Mouse (Mus musculus) lung, embryonic 14.5 days (tissue): Measurements from ENCODE around the gene Tmem107. TPM values are rescaled to one million over a fixed set of nuclear protein-coding genes. Genes with fewer than 3 reads are reported as not detected.

Experiments
- ATAC-seq: fragments of 200-750 bp; cut with Nextera tagmentation; 2 replicates; pipeline ENCODE4 v1.8.0; 2017; ENCODE audit warnings: mild to moderate bottlenecking, moderate TSS enrichment, moderate library complexity; ENCODE audit not compliant: insufficient read depth
- DNase-seq: peaks from one replicate; pipeline ENCODE4 v3.0.0-alpha.2; 2015
- H3K27ac ChIP-seq: fragments of 300-500 bp; sonication (generic); 2 replicates; pipeline ENCODE4 v1.5.1; 2014; ENCODE audit warnings: low read depth, mild to moderate bottlenecking, moderate library complexity
- H3K27me3 ChIP-seq: fragments of 300-500 bp; sonication (generic); 2 replicates; pipeline ENCODE4 v1.6.1; 2014; ENCODE audit warnings: low read length, control low read depth; ENCODE audit not compliant: insufficient read depth
- H3K36me3 ChIP-seq: fragments of 300-500 bp; sonication (generic); 2 replicates; pipeline ENCODE4 v1.6.1; 2014; ENCODE audit warnings: control low read depth; ENCODE audit not compliant: insufficient read depth
- H3K4me1 ChIP-seq: fragments of 300-500 bp; sonication (generic); 2 replicates; pipeline ENCODE4 v1.6.1; 2014; ENCODE audit warnings: antibody characterized with exemption, control low read depth; ENCODE audit not compliant: insufficient read depth
- H3K4me2 ChIP-seq: fragments of 300-500 bp; sonication (generic); 2 replicates; pipeline ENCODE4 v1.6.1; 2014; ENCODE audit warnings: mild to moderate bottlenecking
- H3K4me3 ChIP-seq: fragments of 300-500 bp; sonication (generic); 2 replicates; pipeline ENCODE4 v1.5.1; 2014; ENCODE audit warnings: low read depth, low read length
- H3K9ac ChIP-seq: fragments of 300-500 bp; sonication (generic); 2 replicates; pipeline ENCODE4 v1.6.1; 2014
- H3K9me3 ChIP-seq: fragments of 300-500 bp; sonication (generic); 2 replicates; pipeline ENCODE4 v1.6.1; 2016; ENCODE audit warnings: low read depth, low read length, control low read depth
- CTCF ChIP-seq: IDR thresholded peaks from 2 replicates; pipeline ENCODE4 v1.5.1; 2016; ENCODE audit warnings: antibody characterized with exemption, low read depth
- WGBS: fragments of 180-500 bp; shearing (Covaris S2); extraction: QIAGEN DNeasy Blood & Tissue Kit; methylation state at CpG from one replicate; pipeline ENCODE4 v1.1.7; 2014; 5-methylcytosine and 5-hydroxymethylcytosine counted together
- polyA plus RNA-seq: library from polyadenylated mRNA; unstranded; fragments of >200 nt; fragmentation: Nextera tagmentation; extraction: Ambion mirVana; gene quantifications from 2 replicates; pipeline ENCODE4 v1.2.1, GENCODE M21; 2014

Tmem107 gene
- polyA plus RNA-seq, 1 experiment from 2014 or later = 51.0 TPM

DNA sequence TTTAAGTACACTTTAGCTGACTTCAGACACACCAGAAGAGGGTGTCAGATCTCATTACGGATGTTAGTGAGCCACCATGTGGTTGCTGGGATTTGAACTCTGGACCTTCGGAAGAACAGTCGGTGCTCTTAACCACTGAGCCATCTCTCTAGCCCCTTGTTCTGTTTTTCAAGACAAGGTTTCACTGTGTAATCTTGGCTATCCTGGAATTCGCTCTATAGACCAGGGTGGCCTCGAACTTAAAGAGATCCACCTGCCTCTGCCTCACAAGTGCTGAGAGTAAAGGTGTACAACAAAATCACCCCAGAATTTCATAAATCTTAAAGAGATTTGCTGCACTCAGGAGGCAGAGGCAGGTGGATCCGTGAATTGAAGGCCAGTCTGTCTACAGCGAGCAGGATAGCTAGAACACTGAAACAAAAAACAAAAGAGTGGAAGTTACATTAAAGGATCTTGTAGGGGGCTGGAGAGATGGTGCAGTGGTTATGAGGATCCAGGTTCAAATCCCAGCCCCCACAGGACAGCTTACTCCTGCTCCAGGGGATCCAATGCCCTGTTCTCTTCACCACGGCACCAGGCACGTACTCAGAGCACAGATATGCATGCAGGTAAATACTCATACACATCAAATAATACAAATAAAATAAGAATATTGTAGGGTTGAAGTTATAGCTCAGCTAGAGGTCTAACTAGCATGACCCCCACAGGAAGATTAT lies 5.3 kb downstream of the Tmem107 start:
- WGBS = 58% methylated on average over 8 of the region's 9 CpGs
- Histone ChIP-seq H3K36me3 (no peaks in the 10 kb centered on the region), H3K4me3 (no peak overlapping the region), H3K27ac (no peak overlapping the region), H3K27me3 (no peaks in the 10 kb centered on the region), H3K4me1 (peaks cover 7% of the 10 kb centered on the region; the same call in 1 of the 2 replicates), H3K9ac (no peak overlapping the region), H3K4me2 (no peak overlapping the region), H3K9me3 (no peaks in the 10 kb centered on the region)
- ATAC-seq (no peak), DNase-seq (peak; percentile 24)
- no peak for TF ChIP-seq CTCF

DNA sequence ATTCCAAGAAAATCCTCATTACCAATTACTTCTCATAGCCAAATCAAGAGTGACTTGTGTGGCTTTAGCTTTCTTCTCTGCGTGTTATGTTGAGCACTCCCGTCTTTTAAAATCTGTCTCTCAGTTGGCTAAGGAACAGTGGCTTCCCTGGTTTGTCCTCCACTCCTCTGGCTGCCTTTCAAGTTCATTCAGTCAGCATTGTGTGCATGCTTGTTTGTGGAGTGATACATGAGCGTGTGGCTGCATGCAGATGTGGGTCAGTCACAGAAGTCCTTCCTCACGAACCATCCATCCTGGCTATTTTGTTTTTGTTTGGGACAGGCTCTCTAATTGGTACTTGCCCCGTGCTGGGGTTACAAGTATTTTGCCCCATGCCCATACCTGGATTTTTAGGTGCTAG lies 6.0 kb downstream of the Tmem107 start:
- Histone ChIP-seq H3K4me2 (no peak overlapping the region), H3K9ac (no peak overlapping the region), H3K27me3 (no peaks in the 10 kb centered on the region), H3K4me1 (peaks cover 2% of the 10 kb centered on the region; the same call in 1 of the 2 replicates), H3K27ac (no peak overlapping the region), H3K9me3 (no peaks in the 10 kb centered on the region), H3K36me3 (no peaks in the 10 kb centered on the region), H3K4me3 (no peak overlapping the region)
- no peak for TF ChIP-seq CTCF
- ATAC-seq (no peak), DNase-seq (no peak)
- 60% methylated on average over 5 of the region's 5 CpGs for WGBS

- Histone ChIP-seq H3K27me3 (no peaks in the 10 kb centered on the region), H3K4me3 (no peak overlapping the region), H3K4me1 (no peaks in the 10 kb centered on the region), H3K36me3 (no peaks in the 10 kb centered on the region), H3K27ac (no peak overlapping the region), H3K9me3 (no peaks in the 10 kb centered on the region), H3K9ac (no peak overlapping the region), H3K4me2 (no peak overlapping the region)
- no peak for TF ChIP-seq CTCF
- DNase-seq (no peak), ATAC-seq (no peak)
- WGBS = 76% methylated on average over 9 of the region's 9 CpGs
These were observed 6.7 kb downstream of the Tmem107 start for GRCm38 (mm10) chr11:69077316-69077715.

- H3K9ac ChIP-seq = no peak overlapping the region
- WGBS = 69% methylated on average over 6 of the region's 6 CpGs
- no peak for ATAC-seq
- no peaks in the 10 kb centered on the region for H3K27me3 ChIP-seq
- H3K27ac ChIP-seq = no peak overlapping the region
- H3K9me3 ChIP-seq = no peaks in the 10 kb centered on the region
- TF ChIP-seq CTCF = no peak
- no peak overlapping the region for H3K4me2 ChIP-seq
- no peak for DNase-seq
- no peak overlapping the region for H3K4me3 ChIP-seq
- H3K4me1 ChIP-seq = no peaks in the 10 kb centered on the region
- no peaks in the 10 kb centered on the region for H3K36me3 ChIP-seq
These were observed 7.4 kb downstream of the Tmem107 start for GRCm38 (mm10) chr11:69078041-69078440.

DNA sequence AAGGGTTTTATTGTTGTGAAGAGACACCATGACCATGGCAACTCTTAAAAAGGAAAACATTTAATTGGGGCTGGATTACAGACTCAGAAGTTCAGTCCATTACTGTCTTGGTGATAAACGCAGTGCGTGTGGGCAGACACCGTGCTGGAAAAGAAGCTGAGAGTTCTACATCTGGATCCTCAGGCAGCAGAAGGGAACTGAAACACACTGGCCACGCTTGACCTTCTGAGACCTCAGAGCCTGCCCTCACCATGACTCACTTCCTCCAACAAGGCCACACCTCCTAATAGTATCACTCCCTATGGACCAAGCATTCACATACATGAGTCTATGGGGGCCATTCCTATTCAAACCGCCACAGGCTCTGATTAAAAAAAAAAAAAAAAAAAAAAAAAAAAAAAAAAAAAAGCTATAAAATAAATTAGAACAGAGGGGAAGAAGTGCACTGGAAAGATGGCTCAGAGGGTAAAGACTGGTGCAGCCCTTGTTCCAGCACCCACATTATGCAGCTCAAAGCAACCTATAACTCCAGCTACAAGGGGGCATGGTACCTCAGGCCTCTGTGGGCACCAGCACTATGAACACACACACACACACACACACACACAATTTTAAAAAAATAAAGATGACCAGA lies 8.3 kb downstream of the Tmem107 start:
- no peaks in the 10 kb centered on the region for H3K4me1 ChIP-seq
- ATAC-seq (no peak), DNase-seq (no peak)
- no peak overlapping the region for H3K4me2 ChIP-seq
- H3K9ac ChIP-seq = no peak overlapping the region
- H3K27me3 ChIP-seq = no peaks in the 10 kb centered on the region
- H3K27ac ChIP-seq = no peak overlapping the region
- no peaks in the 10 kb centered on the region for H3K9me3 ChIP-seq
- WGBS = 78% methylated on average over 5 of the region's 5 CpGs
- H3K36me3 ChIP-seq = no peaks in the 10 kb centered on the region
- TF ChIP-seq CTCF = no peak
- no peak overlapping the region for H3K4me3 ChIP-seq

GRCm38 (mm10) chr11:69080102-69080854 lies 9.7 kb downstream of the Tmem107 start:
- Histone ChIP-seq H3K9me3 (no peaks in the 10 kb centered on the region), H3K4me3 (no peak overlapping the region), H3K9ac (peak overlapping the region; percentile 13; the same call in 1 of the 2 replicates), H3K27ac (no peak overlapping the region), H3K4me2 (no peak overlapping the region), H3K27me3 (no peaks in the 10 kb centered on the region), H3K4me1 (no peaks in the 10 kb centered on the region), H3K36me3 (no peaks in the 10 kb centered on the region)
- 77% methylated on average over 15 of the region's 15 CpGs for WGBS
- DNase-seq (no peak), ATAC-seq (no peak)
- TF ChIP-seq CTCF = no peak

DNA sequence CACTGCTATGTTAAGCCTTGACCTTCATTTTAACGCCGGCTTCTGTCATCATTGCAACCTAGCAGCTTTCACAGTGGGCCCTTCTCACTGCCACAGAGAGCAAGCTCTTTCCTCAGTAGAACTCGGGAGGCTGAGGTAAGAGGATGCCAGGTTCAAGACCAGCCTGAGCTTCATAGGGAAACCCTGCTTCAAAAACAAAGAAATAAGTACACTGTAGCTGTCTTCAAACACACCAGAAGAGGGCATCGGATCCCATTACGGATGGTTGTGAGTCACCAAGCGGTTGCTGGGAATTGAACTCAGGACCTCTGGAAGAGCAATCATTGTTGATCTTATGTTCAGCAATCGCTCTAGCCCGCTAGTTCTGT lies 10.2 kb downstream of the Tmem107 start:
- WGBS = 82% methylated on average over 8 of the region's 8 CpGs
- H3K4me2 ChIP-seq = no peak overlapping the region
- H3K27ac ChIP-seq = no peak overlapping the region
- H3K4me1 ChIP-seq = no peaks in the 10 kb centered on the region
- TF ChIP-seq CTCF = no peak
- no peak for ATAC-seq
- no peak overlapping the region for H3K9ac ChIP-seq
- DNase-seq = no peak
- H3K36me3 ChIP-seq = no peaks in the 10 kb centered on the region
- no peaks in the 10 kb centered on the region for H3K27me3 ChIP-seq
- H3K4me3 ChIP-seq = no peak overlapping the region
- H3K9me3 ChIP-seq = no peaks in the 10 kb centered on the region
